Mouse (Mus musculus) neutrophil, adult 83 days (primary cell): ENCODE results near the gene Gm2244. TPM values are rescaled to one million over a fixed set of nuclear protein-coding genes. Genes with fewer than 3 reads are reported as not detected.

Source experiments
- total RNA-seq, 2 experiments: library from RNA; stranded (reverse); gene quantifications; one replicate each; pipeline ENCODE4 v1.2.4; 2023

Gene Gm2244
- not detected for total RNA-seq

DNA sequence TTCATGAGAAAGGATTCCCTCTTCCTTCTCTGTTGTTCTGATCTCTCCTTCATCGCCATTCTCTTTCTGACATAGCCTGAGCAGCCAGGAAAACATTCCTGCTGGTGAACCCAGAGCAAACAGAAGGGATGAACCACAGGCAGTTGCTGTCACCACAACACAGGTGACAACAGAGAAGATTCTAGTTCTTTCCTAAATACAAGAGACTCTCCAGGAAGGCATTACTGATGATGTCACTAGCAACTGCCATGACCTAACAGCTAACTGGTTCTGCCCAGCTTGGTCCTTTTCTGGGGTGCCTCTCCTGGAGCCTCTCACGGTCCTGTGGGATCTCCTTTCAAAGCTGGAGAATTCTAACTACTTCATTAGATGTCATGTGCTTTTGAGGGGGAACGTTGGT lies at the start of gene Gm2244:
TSS of gene Gm2244 (minus strand) at position 101 of the 400 bp plus-strand sequence.

GRCm38 (mm10) chr14:19584804-19585667 lies 35.3 kb upstream of the Gm2244 start, which contains the start of gene Gm2237:
Gm2237 (minus strand) TSS chr14:19585135.

Other genes starting within 250 kb of the Gm2244 start
- gene Gm21738, start 131.0 kb downstream of the Gm2244 start, total RNA-seq, result under 1 TPM in 1 of 2 experiments, not detected in 1; 0.77 TPM
- not detected for gene Gm2237, start 35.2 kb upstream of the Gm2244 start, total RNA-seq
- not detected for gene Gm5458, start 52.6 kb upstream of the Gm2244 start, total RNA-seq
- gene Nid2, start 201.3 kb upstream of the Gm2244 start, total RNA-seq, result under 1 TPM; 0.15 to 0.31 TPM